Mouse (Mus musculus) liver, postnatal 0 days (tissue): ENCODE measurements around the gene Ehd4. TPM values are rescaled to one million over a fixed set of nuclear protein-coding genes. Genes with fewer than 3 reads are reported as not detected.
A peak's percentile ranks its signal among the peaks of the same experiment; 100 is the strongest.

Source experiments
- ATAC-seq: fragments of 200-750 bp; cut with Nextera tagmentation; 2 replicates; pipeline ENCODE4 v1.8.0; 2017; ENCODE audit warnings: mild to moderate bottlenecking, moderate library complexity
- DNase-seq: peaks from one replicate; pipeline ENCODE4 v3.0.0-alpha.2; 2016
- H3K27ac ChIP-seq: fragments of 300-500 bp; sonication (generic); 2 replicates; pipeline ENCODE4 v1.5.1; 2014; ENCODE audit warnings: antibody characterized with exemption, moderate library complexity, mild to moderate bottlenecking, low read depth
- H3K27me3 ChIP-seq: fragments of 300-500 bp; sonication (generic); 2 replicates; pipeline ENCODE4 v1.6.1; 2014; ENCODE audit warnings: low read length, control low read depth, mixed read lengths; ENCODE audit not compliant: insufficient read depth
- H3K36me3 ChIP-seq: fragments of 300-500 bp; sonication (generic); replicated peaks from 2 replicates; pipeline ENCODE4 v1.6.1; 2014; ENCODE audit warnings: mild to moderate bottlenecking, control low read depth, low read length, moderate library complexity, mixed read lengths; ENCODE audit not compliant: insufficient read depth
- H3K4me1 ChIP-seq: fragments of 300-500 bp; sonication (generic); 2 replicates; pipeline ENCODE4 v1.6.1; 2014; ENCODE audit warnings: antibody characterized with exemption, mild to moderate bottlenecking, control low read depth; ENCODE audit not compliant: insufficient read depth
- H3K4me2 ChIP-seq: fragments of 300-500 bp; sonication (generic); 2 replicates; pipeline ENCODE4 v1.6.1; 2014; ENCODE audit warnings: low read depth, mild to moderate bottlenecking, low read length, moderate library complexity, mixed read lengths
- H3K4me3 ChIP-seq: fragments of 300-500 bp; sonication (generic); 2 replicates; pipeline ENCODE4 v1.5.1; 2014; ENCODE audit warnings: low read depth, low read length
- H3K9ac ChIP-seq: fragments of 300-500 bp; sonication (generic); replicated peaks from 2 replicates; pipeline ENCODE4 v1.6.1; 2014; ENCODE audit warnings: mild to moderate bottlenecking, moderate library complexity
- H3K9me3 ChIP-seq: fragments of 300-500 bp; sonication (generic); 2 replicates; pipeline ENCODE4 v1.6.1; 2016; ENCODE audit warnings: mild to moderate bottlenecking, control low read depth, low read length, mixed read lengths
- CTCF ChIP-seq: sonication (generic); IDR thresholded peaks from 2 replicates; pipeline ENCODE4 v1.5.1; 2016; ENCODE audit warnings: antibody characterized with exemption, low read depth
- EP300 ChIP-seq: IDR thresholded peaks from 2 replicates; pipeline ENCODE4 v1.6.1; 2016; ENCODE audit warnings: antibody characterized with exemption, low read depth, mild to moderate bottlenecking
- WGBS: fragments of 180-500 bp; shearing (Covaris S2); extraction: QIAGEN DNeasy Blood & Tissue Kit; methylation state at CpG from one replicate; pipeline ENCODE4 v1.1.7; 2014; ENCODE audit not compliant: insufficient replicate concordance; 5-methylcytosine and 5-hydroxymethylcytosine counted together
- polyA plus RNA-seq: library from polyadenylated mRNA; unstranded; fragments of >200 nt; fragmentation: Nextera tagmentation; extraction: Ambion mirVana; gene quantifications from 2 replicates; pipeline ENCODE4 v1.2.1, GENCODE M21; 2015

Ehd4 gene
- polyA plus RNA-seq, 1 experiment from 2014 or later = 29.2 TPM

GRCm38 (mm10) chr2:120159434-120159833, 5.0 kb upstream of the Ehd4 start:
- Histone ChIP-seq H3K9me3 (no peaks in the 10 kb centered on the region), H3K4me1 (0 out of 2 replicates have a peak, but pooled peaks cover 7% of the 10 kb centered on the region), H3K4me3 (no peak overlapping the region), H3K4me2 (no peak overlapping the region), H3K9ac (no peak overlapping the region), H3K36me3 (no peaks in the 10 kb centered on the region), H3K27me3 (no peaks in the 10 kb centered on the region), H3K27ac (no peak overlapping the region)
- WGBS = 58% methylated on average over 2 of the region's 2 CpGs
- ATAC-seq (no peak), DNase-seq (no peak)
- TF ChIP-seq CTCF (no peak), EP300 (no peak)

- 45% methylated on average over 1 of the region's 1 CpGs for WGBS
- Histone ChIP-seq H3K4me3 (no peak overlapping the region), H3K4me2 (no peak overlapping the region), H3K27ac (0 out of 2 replicates have a peak overlapping the region, but pooled peaks have one; percentile 2), H3K9me3 (no peaks in the 10 kb centered on the region), H3K27me3 (no peaks in the 10 kb centered on the region), H3K9ac (no peak overlapping the region), H3K4me1 (peaks cover 7% of the 10 kb centered on the region; the same call in 1 of the 2 replicates), H3K36me3 (no peaks in the 10 kb centered on the region)
- TF ChIP-seq EP300 (no peak), CTCF (no peak)
- DNase-seq (no peak), ATAC-seq (no peak)
Measured at GRCm38 (mm10) chr2:120158846-120159245, 4.4 kb upstream of the Ehd4 start.

- peaks cover 11% of the 10 kb centered on the region; the same call in 1 of the 2 replicates for H3K4me1 ChIP-seq
- no peak overlapping the region for H3K9ac ChIP-seq
- no peak overlapping the region for H3K4me3 ChIP-seq
- no peaks in the 10 kb centered on the region for H3K9me3 ChIP-seq
- no peak overlapping the region for H3K27ac ChIP-seq
- DNase-seq = no peak
- H3K36me3 ChIP-seq = no peaks in the 10 kb centered on the region
- TF ChIP-seq CTCF (peak; percentile 56), EP300 (no peak)
- WGBS = 33% methylated on average over 5 of the region's 5 CpGs
- no peak overlapping the region for H3K4me2 ChIP-seq
- H3K27me3 ChIP-seq = no peaks in the 10 kb centered on the region
- ATAC-seq = no peak
Measured at GRCm38 (mm10) chr2:120158016-120158415, 3.6 kb upstream of the Ehd4 start.

GRCm38 (mm10) chr2:120157606-120158005, 3.2 kb upstream of the Ehd4 start:
- Histone ChIP-seq H3K27me3 (no peaks in the 10 kb centered on the region), H3K9me3 (no peaks in the 10 kb centered on the region), H3K4me3 (no peak overlapping the region), H3K4me2 (no peak overlapping the region), H3K36me3 (no peaks in the 10 kb centered on the region), H3K9ac (no peak overlapping the region), H3K27ac (no peak overlapping the region), H3K4me1 (peaks cover 11% of the 10 kb centered on the region; the same call in 1 of the 2 replicates)
- no peak for TF ChIP-seq EP300
- TF ChIP-seq CTCF = peak; percentile 52
- DNase-seq = no peak
- WGBS = 72% methylated on average over 2 of the region's 2 CpGs
- no peak for ATAC-seq

GRCm38 (mm10) chr2:120153586-120154360, 633 bp downstream of the Ehd4 start:
- peaks cover 11% of the 10 kb centered on the region; the same call in 1 of the 2 replicates for H3K4me1 ChIP-seq
- peak overlapping the region; percentile 81 for H3K27ac ChIP-seq
- H3K4me2 ChIP-seq = peak overlapping the region; percentile 100
- no peaks in the 10 kb centered on the region for H3K27me3 ChIP-seq
- peak; percentile 36 for DNase-seq
- H3K36me3 ChIP-seq = no peaks in the 10 kb centered on the region
- ATAC-seq = peak; percentile 24
- no peaks in the 10 kb centered on the region for H3K9me3 ChIP-seq
- TF ChIP-seq CTCF (no peak), EP300 (no peak)
- under 1% methylated on average over 37 of the region's 38 CpGs for WGBS
- peak overlapping the region; percentile 88 for H3K9ac ChIP-seq
- peak overlapping the region; percentile 84 for H3K4me3 ChIP-seq

- ATAC-seq = no peak
Measured at GRCm38 (mm10) chr2:120150571-120150970, 3.8 kb downstream of the Ehd4 start.

More at GRCm38 (mm10) chr2:120150571-120150970, 3.8 kb downstream of the Ehd4 start:
- TF ChIP-seq EP300 = no peak
- no peak for TF ChIP-seq CTCF
- H3K27ac ChIP-seq = no peak overlapping the region
- WGBS = 76% methylated on average over 3 of the region's 3 CpGs
- H3K36me3 ChIP-seq = 0 out of 2 replicates have a peak, but pooled peaks cover 2% of the 10 kb centered on the region
- H3K4me3 ChIP-seq = no peak overlapping the region
- no peak overlapping the region for H3K4me2 ChIP-seq
- H3K27me3 ChIP-seq = no peaks in the 10 kb centered on the region
- DNase-seq = no peak
- H3K9me3 ChIP-seq = no peaks in the 10 kb centered on the region
- no peak overlapping the region for H3K9ac ChIP-seq
- H3K4me1 ChIP-seq = peaks cover 11% of the 10 kb centered on the region; the same call in 1 of the 2 replicates
